Mouse (Mus musculus) cerebellum, adult 2 months (tissue): Measurements from ENCODE around the gene Rae1.

Experiments
- CTCF ChIP-seq: fragments of 200-500 bp; IDR thresholded peaks from 2 replicates; pipeline ENCODE4 v1.5.1; 2011; ENCODE audit warnings: low read depth, mild to moderate bottlenecking, control low read depth, low read length, moderate library complexity, borderline replicate concordance; ENCODE audit not compliant: insufficient read depth
- POLR2A ChIP-seq: fragments of 200-500 bp; IDR thresholded peaks from 2 replicates; pipeline ENCODE4 v1.6.1; 2011; ENCODE audit warnings: low read length, control low read depth, borderline replicate concordance; ENCODE audit not compliant: insufficient read depth

- no peak for TF ChIP-seq CTCF
- TF ChIP-seq POLR2A: no peak
These were observed 57.7 kb downstream of the Rae1 start for GRCm38 (mm10) chr2:173057623-173058022.
